Mouse (Mus musculus) ES-E14 (cell line): ENCODE measurements around the gene Tspan1. TPM values are rescaled to one million over a fixed set of nuclear protein-coding genes. Genes with fewer than 3 reads are reported as not detected.
A peak's percentile ranks its signal among the peaks of the same experiment; 100 is the strongest.

Experiments used
- DNase-seq: peaks from one replicate; pipeline ENCODE4 v3.0.0-alpha.2; 2013; ENCODE audit warnings: low read depth, low spot score
- H3K27ac ChIP-seq: 2 replicates; pipeline ENCODE4 v1.5.1; 2012; ENCODE audit warnings: low read depth, mild to moderate bottlenecking, low read length, moderate library complexity, mixed read lengths; ENCODE audit not compliant: poor library complexity, insufficient read depth, severe bottlenecking
- H3K36me3 ChIP-seq: 2 replicates; pipeline ENCODE4 v1.6.1; 2012; ENCODE audit warnings: mild to moderate bottlenecking, low read length, moderate library complexity, mixed read lengths; ENCODE audit not compliant: control insufficient read depth, poor library complexity, insufficient read depth, severe bottlenecking
- H3K4me1 ChIP-seq, 2 experiments: fragments of 150-350 bp in 1 of 2; sonication (generic) in 1 of 2; 2 replicates each; pipeline ENCODE4 v1.6.1; 2012; ENCODE audit warnings: low read length in 2 of 2, mild to moderate bottlenecking in 1 of 2, mixed read lengths in 1 of 2; ENCODE audit not compliant: control insufficient read depth in 2 of 2, insufficient read depth in 2 of 2, poor library complexity in 1 of 2
- H3K4me3 ChIP-seq, 2 experiments: fragments of 150-350 bp in 1 of 2; sonication (generic) in 1 of 2; 2 replicates each; pipeline ENCODE4 v1.5.1; 2012; ENCODE audit warnings: low read length in 2 of 2, low read depth in 1 of 2, mild to moderate bottlenecking in 1 of 2, mixed read lengths in 1 of 2; ENCODE audit not compliant: insufficient read depth in 1 of 2, poor library complexity in 1 of 2, severe bottlenecking in 1 of 2
- H3K9ac ChIP-seq: 2 replicates; pipeline ENCODE4 v1.6.1; 2012; ENCODE audit warnings: low read depth, mild to moderate bottlenecking, low read length, mixed read lengths; ENCODE audit not compliant: poor library complexity, insufficient read depth, severe bottlenecking
- H3K9me3 ChIP-seq: fragments of 150-350 bp; sonication (generic); 2 replicates; pipeline ENCODE4 v1.6.1; 2012; ENCODE audit warnings: low read depth, mild to moderate bottlenecking, low read length; ENCODE audit not compliant: control insufficient read depth, insufficient read depth
- CHD2 ChIP-seq: IDR thresholded peaks from 2 replicates; pipeline ENCODE4 v1.6.1; 2014; ENCODE audit warnings: mild to moderate bottlenecking, low read depth, low read length, inconsistent platforms
- HCFC1 ChIP-seq: IDR thresholded peaks from 2 replicates; pipeline ENCODE4 v1.6.1; 2012; ENCODE audit warnings: low read length, inconsistent platforms, borderline replicate concordance; ENCODE audit not compliant: insufficient read depth
- MAFK ChIP-seq: IDR thresholded peaks from 2 replicates; pipeline ENCODE4 v1.6.1; 2014; ENCODE audit warnings: mild to moderate bottlenecking, low read depth, low read length, inconsistent platforms; ENCODE audit not compliant: insufficient read depth
- ZC3H11A ChIP-seq: IDR thresholded peaks from 2 replicates; pipeline ENCODE4 v1.6.1; 2012; ENCODE audit warnings: low read depth, mild to moderate bottlenecking, inconsistent platforms, low read length, borderline replicate concordance
- ZNF384 ChIP-seq: IDR thresholded peaks from 2 replicates; pipeline ENCODE4 v1.6.1; 2012; ENCODE audit warnings: low read depth, low read length, inconsistent platforms
- in situ Hi-C, 2 experiments: fragments of 600-800 bp; cut with MboI; formaldehyde crosslinking; loops; one replicate each; pipeline ENCODE4 v1.15.1; 2025; ENCODE audit warnings: low sequenced_read_pairs in 2 of 2, inconsistent platforms in 1 of 2; ENCODE audit not compliant: unreplicated experiment in 2 of 2
- total RNA-seq: library from RNA; depleted of rRNA; stranded (reverse); fragments of 300-350 nt; gene quantifications from 2 replicates; pipeline ENCODE4 v1.2.3, GENCODE M21; 2012

Gene Tspan1
- total RNA-seq, 1 experiment, result 1.7 TPM

GRCm38 (mm10) chr4:116182745-116183144, 15.3 kb upstream of the Tspan1 start:
- Histone ChIP-seq H3K36me3 (no peaks in the 10 kb centered on the region), H3K4me1 (peaks cover 8% of the 10 kb centered on the region in 2 experiments; a peak in 2 of 4 replicates), H3K9me3 (no peaks in the 10 kb centered on the region), H3K27ac (no peak overlapping the region), H3K9ac (peak overlapping the region; percentile 21; the same call in 1 of the 2 replicates), H3K4me3 (peak overlapping the region in 1 of 2 experiments; percentile 80; a peak in 3 of 4 replicates)
- no peak for TF ChIP-seq ZNF384
- no peak for TF ChIP-seq HCFC1
- no peak for TF ChIP-seq MAFK
- no peak for TF ChIP-seq CHD2
- TF ChIP-seq ZC3H11A, result no peak
- in situ Hi-C loops, result no loop called here
- DNase-seq, result no peak

GRCm38 (mm10) chr4:116182079-116182478, 14.7 kb upstream of the Tspan1 start:
- Histone ChIP-seq H3K27ac (no peak overlapping the region), H3K36me3 (no peaks in the 10 kb centered on the region), H3K9ac (no peak overlapping the region), H3K4me3 (no peak overlapping the region), H3K4me1 (peaks cover 8 to 11% of the 10 kb centered on the region in 2 experiments; a peak in 2 of 4 replicates), H3K9me3 (no peaks in the 10 kb centered on the region)
- in situ Hi-C loops, result no loop called here
- TF ChIP-seq HCFC1, result no peak
- TF ChIP-seq MAFK, result no peak; the same call in 1 of the 2 replicates
- TF ChIP-seq ZNF384, result no peak
- TF ChIP-seq ZC3H11A, result no peak
- no peak for TF ChIP-seq CHD2
- DNase-seq, result no peak

DNA sequence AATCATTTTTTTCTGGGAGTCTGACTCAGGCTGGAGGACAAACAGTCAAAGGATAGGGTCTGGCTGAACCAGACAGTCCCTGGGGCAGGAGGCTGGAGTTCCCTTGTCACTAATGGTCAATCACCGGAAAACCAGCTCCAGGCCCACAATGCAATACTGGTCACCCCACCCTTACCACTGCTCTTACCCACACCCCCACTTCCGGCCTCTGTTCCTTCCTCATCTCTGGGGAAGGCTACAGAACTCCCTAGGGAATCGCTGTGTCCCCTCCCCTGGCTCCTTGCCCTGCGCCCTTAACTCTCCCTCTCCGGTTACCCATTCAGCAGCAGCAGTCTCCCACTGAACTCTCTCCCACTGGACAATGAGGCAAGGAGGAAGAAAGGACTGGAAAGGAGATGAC, 9.7 kb upstream of the Tspan1 start:
- TF ChIP-seq ZNF384, result no peak
- no peak for TF ChIP-seq HCFC1
- TF ChIP-seq ZC3H11A, result no peak
- TF ChIP-seq CHD2, result no peak
- no peak for TF ChIP-seq MAFK
- in situ Hi-C loops, result no loop called here
- Histone ChIP-seq H3K27ac (peak overlapping the region; percentile 82), H3K9me3 (no peaks in the 10 kb centered on the region), H3K36me3 (no peaks in the 10 kb centered on the region), H3K9ac (peak overlapping the region; percentile 78), H3K4me3 (peak overlapping the region; percentile 47 to 62; a peak in 3 of 4 replicates), H3K4me1 (peaks cover 7 to 33% of the 10 kb centered on the region in 2 experiments; a peak in 3 of 4 replicates)
- no peak for DNase-seq

DNA sequence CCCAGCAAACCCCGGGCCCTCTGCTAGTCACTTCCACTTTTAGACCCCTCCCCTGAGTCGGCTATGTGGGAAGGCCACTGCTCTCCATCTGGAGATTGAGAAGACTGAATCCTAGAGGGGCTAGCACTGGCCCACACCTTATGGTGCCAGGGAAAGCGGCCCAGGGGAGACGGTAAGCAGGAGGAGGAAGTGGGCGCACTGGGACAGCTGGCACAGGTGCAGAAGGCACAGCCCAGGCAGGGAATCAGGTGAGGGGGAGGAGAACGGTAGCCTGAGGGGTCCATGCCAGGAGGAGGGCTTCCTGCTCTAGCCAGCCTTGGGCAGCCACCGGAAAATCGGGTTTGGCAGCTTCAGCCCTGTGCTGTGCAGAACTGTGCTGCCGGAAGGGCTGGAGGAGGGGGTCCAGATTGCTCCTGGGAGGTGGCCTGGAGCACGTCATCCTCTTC, 9.2 kb upstream of the Tspan1 start:
- DNase-seq, result no peak
- no peaks in the 10 kb centered on the region for H3K9me3 ChIP-seq
- in situ Hi-C loops, result no loop called here
- H3K9ac ChIP-seq, result peak overlapping the region; percentile 78
- peak overlapping the region; percentile 62 to 73 for H3K4me3 ChIP-seq
- peaks cover 7 to 33% of the 10 kb centered on the region in 2 experiments; a peak in 3 of 4 replicates for H3K4me1 ChIP-seq
- TF ChIP-seq ZC3H11A (no peak), MAFK (no peak), ZNF384 (no peak)
- peak overlapping the region; percentile 93 for H3K27ac ChIP-seq
- H3K36me3 ChIP-seq, result no peaks in the 10 kb centered on the region
